Mouse (Mus musculus) lung, adult 2 months (tissue): ENCODE data around the gene Cxcl2.

ENCODE experiments used
- CTCF ChIP-seq: fragments of 200-500 bp; IDR thresholded peaks from 2 replicates; pipeline ENCODE4 v1.5.1; 2011; ENCODE audit warnings: mild to moderate bottlenecking, low read length, control low read depth; ENCODE audit not compliant: insufficient read depth
- POLR2A ChIP-seq: fragments of 200-500 bp; IDR thresholded peaks from 2 replicates; pipeline ENCODE4 v1.6.1; 2011; ENCODE audit warnings: low read depth, mild to moderate bottlenecking, control low read depth, low read length, borderline replicate concordance; ENCODE audit errors: extremely low read depth

DNA sequence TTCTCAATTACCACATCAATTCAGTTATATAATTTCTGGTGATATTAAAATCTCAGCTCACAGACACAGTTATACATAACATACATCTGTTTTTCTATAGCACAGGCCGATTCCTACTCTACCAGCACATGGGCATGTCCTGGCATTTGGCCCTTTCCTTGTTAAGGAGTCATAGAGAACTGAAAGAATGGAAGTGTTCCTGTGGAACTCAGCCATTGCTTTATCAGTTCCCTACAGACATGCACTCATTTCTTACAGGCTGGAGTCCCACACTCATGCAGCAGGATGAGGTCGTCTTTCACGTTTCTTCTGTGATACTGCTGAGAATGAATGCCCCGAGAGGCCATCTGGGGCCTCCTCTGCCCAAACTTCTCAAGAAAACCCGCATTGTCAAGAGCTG is 46.2 kb upstream of the Cxcl2 start:
- TF ChIP-seq CTCF (no peak), POLR2A (no peak)
